In the genomic region with DNA sequence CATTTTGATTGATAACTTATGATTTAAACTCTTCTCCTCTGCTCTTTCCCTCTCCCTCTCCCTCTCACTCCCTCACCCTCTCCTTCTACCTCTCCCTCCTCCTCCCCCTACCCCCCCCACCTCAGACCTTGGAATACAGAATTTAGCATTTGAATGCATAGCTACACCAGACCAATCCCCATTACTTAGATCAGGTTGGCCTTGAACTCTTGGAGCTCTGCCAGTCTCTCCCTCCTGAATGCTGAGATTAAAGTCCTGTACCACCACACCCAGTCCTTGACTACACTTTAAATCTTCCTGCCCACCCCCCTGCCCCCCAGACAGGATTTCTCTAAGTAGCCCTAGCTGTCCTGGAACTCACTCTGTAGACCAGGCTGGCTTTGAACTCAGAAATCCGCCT, we compare ENCODE assay signal across 34 mouse cellular contexts. TPM values are rescaled to one million over a fixed set of nuclear protein-coding genes. Genes with fewer than 3 reads are reported as not detected.
"Had no signal": no experiment of that assay in that cellular context is flagged by ENCODE, and none has a peak within 500 bp of the region (broad histone marks: within the 10 kb centered on the region; RNA-seq: fewer than 3 reads in every experiment).

No protein-coding gene starts in this region.

- H3K36me3 ChIP-seq: limb, embryonic 10.5 days; limb, embryonic 12.5 days; limb, embryonic 13.5 days; limb, embryonic 15.5 days; liver, embryonic 12.5 days; liver, embryonic 13.5 days; liver, embryonic 15.5 days; lung, embryonic 15.5 days; midbrain, embryonic 10.5 days; midbrain, embryonic 12.5 days; midbrain, embryonic 13.5 days; neural tube, embryonic 12.5 days; neural tube, embryonic 13.5 days had no signal

- H3K4me1 ChIP-seq: limb, embryonic 10.5 days; limb, embryonic 12.5 days; limb, embryonic 13.5 days; limb, embryonic 15.5 days; liver, embryonic 12.5 days; liver, embryonic 13.5 days; liver, embryonic 15.5 days; lung, embryonic 15.5 days; megakaryocyte, embryonic 14.5 days; midbrain, embryonic 10.5 days; midbrain, embryonic 12.5 days; midbrain, embryonic 13.5 days; neural tube, embryonic 12.5 days; neural tube, embryonic 13.5 days had no signal

- DNase-seq: left cerebral cortex, postnatal 4 days; liver; liver, embryonic 13.5 days; liver, postnatal 0 days; lung, adult 18-20 months; lung, adult 2 months; lung, embryonic 14.5 days; lung, postnatal 10 days; lung, postnatal 14 days; lung, postnatal 36 days; lung, postnatal 4 days; midbrain, embryonic 14.5 days had no signal

- H3K9ac ChIP-seq: limb, embryonic 12.5 days; limb, embryonic 13.5 days; limb, embryonic 15.5 days; liver, embryonic 12.5 days; liver, embryonic 13.5 days; liver, embryonic 14.5 days; liver, embryonic 15.5 days; liver, postnatal 0 days; lung, embryonic 14.5 days; lung, embryonic 15.5 days; midbrain, embryonic 12.5 days; midbrain, embryonic 13.5 days; neural tube, embryonic 12.5 days; neural tube, embryonic 13.5 days had no signal

- ATAC-seq: liver, embryonic 12.5 days; liver, postnatal 0 days; lung, postnatal 0 days; midbrain, embryonic 13.5 days; midbrain, embryonic 16.5 days had no signal

- H3K27me3 ChIP-seq: limb, embryonic 12.5 days; limb, embryonic 13.5 days; limb, embryonic 15.5 days; liver, embryonic 12.5 days; liver, embryonic 13.5 days; liver, embryonic 15.5 days; lung, embryonic 15.5 days; megakaryocyte, embryonic 14.5 days; midbrain, embryonic 12.5 days; midbrain, embryonic 13.5 days; neural tube, embryonic 12.5 days; neural tube, embryonic 13.5 days had no signal

- H3K27ac ChIP-seq: limb, embryonic 10.5 days; limb, embryonic 12.5 days; limb, embryonic 13.5 days; limb, embryonic 15.5 days; liver, embryonic 12.5 days; liver, embryonic 13.5 days; liver, embryonic 14.5 days; liver, embryonic 15.5 days; lung, embryonic 15.5 days; macrophage; midbrain, embryonic 10.5 days; midbrain, embryonic 12.5 days; midbrain, embryonic 13.5 days; neural tube, embryonic 12.5 days; neural tube, embryonic 13.5 days had no signal

- H3K4me2 ChIP-seq: limb, embryonic 12.5 days; limb, embryonic 13.5 days; limb, embryonic 15.5 days; liver, embryonic 11.5 days; liver, embryonic 12.5 days; liver, embryonic 13.5 days; liver, embryonic 15.5 days; lung, embryonic 14.5 days; lung, embryonic 15.5 days; midbrain, embryonic 11.5 days; midbrain, embryonic 12.5 days; midbrain, embryonic 13.5 days; neural tube, embryonic 12.5 days; neural tube, embryonic 13.5 days had no signal

- H3K4me3 ChIP-seq: limb, embryonic 10.5 days; limb, embryonic 12.5 days; limb, embryonic 13.5 days; limb, embryonic 15.5 days; liver, embryonic 12.5 days; liver, embryonic 13.5 days; liver, embryonic 15.5 days; lung, embryonic 15.5 days; megakaryocyte, embryonic 14.5 days; midbrain, embryonic 10.5 days; midbrain, embryonic 12.5 days; midbrain, embryonic 13.5 days; myocyte; neural tube, embryonic 12.5 days; neural tube, embryonic 13.5 days had no signal

- H3K9me3 ChIP-seq: limb, embryonic 10.5 days; limb, embryonic 13.5 days; limb, embryonic 15.5 days; liver, embryonic 13.5 days; liver, embryonic 15.5 days; lung, embryonic 15.5 days; midbrain, embryonic 10.5 days; midbrain, embryonic 12.5 days; midbrain, embryonic 13.5 days; neural tube, embryonic 12.5 days had no signal

RNA-seq across cellular contexts. Expression of a gene that starts 38.9 kb away (rescaled TPM):
- total RNA-seq: megakaryocyte, adult 5-6 weeks; monocyte, adult 5-6 weeks had no signal
- polyA plus RNA-seq: macrophage had no signal
